Mouse (Mus musculus) telencephalon, adult 2 months (tissue): ENCODE measurements around the gene Rex1bd.
A peak's percentile ranks its signal among the peaks of the same experiment; 100 is the strongest.

Source experiments
- DNase-seq: peaks from one replicate; pipeline ENCODE4 v3.0.0-alpha.2; 2011; ENCODE audit warnings: low read depth, low spot score

Gene Rex1bd

DNA sequence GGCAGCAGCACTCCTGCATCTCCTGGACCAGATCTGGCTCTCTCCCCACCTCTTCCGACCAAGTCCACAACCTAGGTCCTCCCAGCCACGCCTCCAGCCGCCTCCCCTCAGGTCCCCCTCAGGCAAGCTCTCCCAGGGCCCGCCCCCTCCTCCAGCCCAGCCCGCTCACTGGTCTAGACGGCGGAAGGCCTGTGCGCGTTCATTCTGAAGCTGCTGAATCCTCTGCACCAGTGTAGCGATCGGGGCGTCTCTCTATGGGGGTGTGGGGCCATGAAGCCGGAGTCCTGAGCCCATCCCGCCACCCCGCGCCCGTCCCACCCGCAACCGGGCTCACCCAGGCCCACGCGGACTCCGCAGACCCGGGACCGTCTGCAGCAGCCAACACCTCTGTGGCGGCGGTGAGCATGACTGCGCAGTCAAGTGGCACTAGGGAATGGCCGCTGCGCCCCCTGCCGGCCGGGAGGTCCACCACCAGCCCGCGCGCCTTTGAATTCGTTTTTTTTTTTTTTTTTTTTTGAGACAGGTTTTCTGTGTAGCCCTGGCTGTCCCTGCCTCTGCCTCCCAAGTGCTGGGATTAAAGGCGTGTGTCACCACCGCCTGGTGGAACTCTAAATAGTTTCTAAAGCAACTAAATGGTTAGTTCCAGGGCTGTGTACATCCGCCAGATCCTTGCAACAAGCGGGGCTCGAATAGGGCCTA, at the start of gene Rex1bd:
Rex1bd (minus strand) TSS at position 425 of the 699 bp plus-strand sequence.
- DNase-seq: peak; percentile 90

DNA sequence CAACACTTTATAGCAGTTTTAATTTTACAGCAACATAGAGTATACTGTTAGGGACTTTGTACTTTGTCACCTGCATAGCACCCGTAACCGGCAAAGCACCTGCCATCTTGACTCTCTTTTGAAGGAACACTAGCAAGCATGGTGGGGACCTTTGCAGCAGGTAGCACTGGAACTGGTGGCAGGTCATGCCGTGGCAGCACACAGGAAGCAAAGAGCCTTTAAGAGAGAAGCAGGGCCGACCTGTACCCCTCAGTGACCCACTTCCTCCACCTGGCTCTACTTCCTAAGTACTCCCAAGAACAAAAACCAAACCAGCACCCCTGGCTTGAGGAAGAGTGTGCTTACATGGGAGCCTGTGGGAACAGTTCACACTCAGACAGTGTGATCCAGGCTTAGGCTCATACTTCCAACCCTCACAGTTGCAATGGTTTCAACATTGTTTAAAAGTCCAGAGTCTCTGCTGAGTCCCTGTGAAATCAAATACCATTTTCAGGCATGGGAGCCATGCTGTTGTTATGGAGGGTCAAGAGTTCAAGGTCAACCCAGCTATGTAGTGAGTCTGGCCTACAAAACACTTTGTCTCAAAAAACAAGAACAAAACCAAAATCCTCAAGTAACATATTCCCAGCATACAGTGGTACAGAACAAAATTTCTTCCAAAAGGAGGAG, 48.7 kb upstream of the Rex1bd start:
- DNase-seq: no peak

- no peak for DNase-seq
These were observed 47.2 kb upstream of the Rex1bd start for GRCm38 (mm10) chr8:70553740-70554139.

DNA sequence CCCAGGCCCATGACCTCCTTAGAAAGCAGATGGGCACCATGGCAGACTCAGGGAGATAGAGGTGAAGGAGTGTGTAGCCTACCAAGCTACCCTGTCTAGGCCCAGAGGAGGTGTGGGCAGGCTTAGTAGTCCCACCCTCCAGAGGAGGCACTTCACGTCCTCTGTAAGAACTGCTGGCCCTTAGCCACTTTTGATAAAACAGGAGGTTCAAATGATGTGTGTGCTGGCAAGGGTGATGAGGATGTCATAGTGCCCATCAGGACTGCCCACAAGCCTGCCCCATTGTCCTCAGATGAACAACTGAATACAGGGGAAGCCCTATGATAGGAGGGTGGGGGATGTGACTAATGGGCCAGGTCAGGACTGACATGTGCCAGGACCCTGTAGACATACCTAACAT, 46.3 kb upstream of the Rex1bd start:
- DNase-seq: no peak

GRCm38 (mm10) chr8:70551558-70552161, 45.1 kb upstream of the Rex1bd start:
- no peak for DNase-seq

- no peak for DNase-seq
These were observed 43.0 kb upstream of the Rex1bd start for GRCm38 (mm10) chr8:70549412-70550184.

DNA sequence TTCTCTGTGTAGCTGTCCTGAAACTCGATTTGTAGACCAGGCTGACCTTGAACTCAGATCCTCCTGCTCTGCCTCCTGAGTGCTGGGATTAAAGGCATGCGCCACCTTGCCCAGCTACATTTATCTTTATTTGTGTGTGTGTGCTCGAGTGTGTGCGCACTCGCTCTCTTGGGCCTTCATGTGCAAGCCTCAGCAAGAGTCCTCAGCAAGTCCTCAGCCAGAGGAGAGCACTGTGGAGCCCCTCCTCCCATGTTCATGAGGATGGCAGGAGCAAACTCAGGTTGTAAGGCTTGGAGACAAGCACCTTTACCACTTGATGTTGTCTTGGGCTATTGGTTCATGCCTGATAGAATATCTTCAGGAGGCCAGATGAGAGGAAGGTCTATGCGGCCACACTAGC, 41.2 kb upstream of the Rex1bd start:
- no peak for DNase-seq

DNA sequence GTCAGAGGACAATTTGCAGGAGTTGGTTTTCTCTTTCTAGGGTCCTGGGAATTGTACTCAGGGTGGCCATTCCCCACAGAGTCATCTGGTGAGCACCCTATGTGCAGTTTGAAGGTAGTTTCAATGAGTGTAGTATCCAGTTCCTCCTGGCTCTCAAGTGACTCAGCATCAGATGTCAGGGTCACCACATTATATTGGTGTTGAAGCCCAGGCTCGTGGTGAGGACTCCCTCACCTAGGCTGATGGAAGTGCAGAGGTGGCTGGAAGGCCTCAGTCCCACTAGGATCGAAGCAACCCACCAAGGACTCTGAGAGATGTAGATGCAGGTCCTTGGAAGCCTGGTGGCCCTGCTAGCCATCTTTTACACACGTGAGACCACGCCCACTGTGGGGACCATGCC, 39.9 kb upstream of the Rex1bd start:
- no peak for DNase-seq

DNA sequence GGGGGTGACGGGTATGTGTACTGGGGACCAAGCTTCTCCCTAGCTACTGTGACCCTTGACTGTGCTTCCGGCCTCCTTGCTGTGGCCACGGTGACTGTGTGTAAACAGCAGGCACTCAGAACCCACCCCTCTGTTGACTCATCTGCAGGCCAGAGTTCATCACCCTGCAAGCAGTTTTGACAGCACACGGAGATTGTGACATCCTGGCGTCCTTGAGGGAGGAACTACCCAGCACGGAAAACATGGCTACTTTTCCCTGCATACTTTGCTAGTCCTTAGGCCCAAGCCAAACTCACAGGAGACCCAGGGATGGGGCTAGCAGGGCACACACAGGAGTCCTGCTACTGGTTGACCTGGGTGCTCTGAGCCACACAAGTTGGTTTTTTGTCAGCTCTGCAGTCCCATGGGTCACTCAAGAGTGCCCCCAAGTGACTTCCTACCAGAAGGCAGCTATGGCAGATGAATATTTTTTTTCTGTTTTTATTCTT, 37.7 kb upstream of the Rex1bd start:
- DNase-seq: no peak

DNA sequence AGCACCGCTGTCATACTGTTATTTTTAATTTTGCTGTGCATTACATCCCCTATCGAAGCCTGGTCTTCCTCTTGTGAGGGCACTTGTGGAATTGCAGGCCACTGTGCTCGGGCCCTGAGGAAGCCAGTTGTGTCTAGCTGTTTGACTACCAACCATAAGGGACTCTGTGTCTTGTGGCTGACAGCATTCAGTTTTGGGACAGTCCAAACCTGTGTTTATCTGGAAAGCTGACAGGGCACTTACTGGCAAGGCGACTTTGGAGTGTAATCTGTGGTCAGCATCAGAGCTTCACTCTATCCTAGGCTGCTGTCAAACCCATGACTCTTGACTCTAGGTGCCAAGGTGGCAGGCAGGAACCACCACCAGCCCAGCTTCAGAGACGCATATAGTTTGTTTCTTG, 34.5 kb upstream of the Rex1bd start:
- DNase-seq: no peak

GRCm38 (mm10) chr8:70540507-70541071, 34.0 kb upstream of the Rex1bd start:
- no peak for DNase-seq

- DNase-seq: no peak
These were observed 33.5 kb upstream of the Rex1bd start for GRCm38 (mm10) chr8:70540013-70540506.

- peak; percentile 98 for DNase-seq
These were observed 32.7 kb upstream of the Rex1bd start, which contains the start of gene Ell for GRCm38 (mm10) chr8:70539077-70539813. Gene Ell, plus strand, starts transcription at chr8:70539457.

- peak; percentile 99 for DNase-seq
These were observed 32.1 kb upstream of the Rex1bd start for GRCm38 (mm10) chr8:70538633-70539076.

DNA sequence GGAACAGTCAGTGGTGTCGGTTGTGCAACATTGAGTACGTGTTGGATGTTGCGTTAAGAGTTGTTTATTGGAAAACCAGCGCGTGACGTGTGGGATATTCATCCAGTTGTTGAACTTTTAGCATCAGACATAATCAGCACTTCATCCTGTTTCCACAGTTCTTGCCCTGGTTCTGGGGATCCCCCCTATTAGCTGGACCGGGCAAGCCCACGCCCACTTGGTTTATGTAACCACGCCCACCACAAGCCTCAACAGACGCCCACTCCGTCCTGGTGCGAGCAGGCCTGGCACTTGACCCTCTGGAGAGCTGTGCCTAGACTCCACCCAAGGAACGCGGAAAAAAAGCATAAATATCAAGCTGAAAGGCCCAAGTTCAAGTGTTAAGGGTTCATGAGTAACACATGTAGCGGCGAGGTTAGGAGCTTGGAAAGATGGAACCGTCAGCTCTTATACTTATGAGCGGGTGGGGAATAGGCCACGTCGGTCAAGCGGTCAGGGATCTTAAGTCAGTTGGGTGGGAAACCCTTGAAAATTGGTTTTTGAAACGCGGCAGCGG, 31.6 kb upstream of the Rex1bd start:
- DNase-seq: no peak

GRCm38 (mm10) chr8:70535701-70536100, 29.1 kb upstream of the Rex1bd start:
- DNase-seq: no peak

DNA sequence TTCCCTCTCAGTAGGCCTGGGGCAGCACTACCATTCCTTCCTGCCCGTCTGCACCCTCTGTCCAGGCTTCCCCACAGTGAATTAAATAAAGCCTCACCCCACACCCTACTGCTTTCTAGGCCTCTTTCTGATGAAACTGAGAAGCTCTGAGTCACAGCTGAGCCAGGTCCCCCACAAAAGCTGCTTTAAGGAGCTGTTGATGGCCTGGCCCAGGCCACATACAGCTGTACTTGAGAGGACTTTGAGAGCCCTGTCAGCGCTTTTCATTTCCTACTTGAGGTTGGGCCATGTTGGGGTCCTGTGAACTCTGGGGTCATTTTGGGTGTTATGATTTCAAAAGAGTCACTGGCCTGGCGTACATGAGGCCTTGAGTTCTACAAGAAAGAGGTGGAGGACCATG, 28.7 kb upstream of the Rex1bd start:
- no peak for DNase-seq

DNA sequence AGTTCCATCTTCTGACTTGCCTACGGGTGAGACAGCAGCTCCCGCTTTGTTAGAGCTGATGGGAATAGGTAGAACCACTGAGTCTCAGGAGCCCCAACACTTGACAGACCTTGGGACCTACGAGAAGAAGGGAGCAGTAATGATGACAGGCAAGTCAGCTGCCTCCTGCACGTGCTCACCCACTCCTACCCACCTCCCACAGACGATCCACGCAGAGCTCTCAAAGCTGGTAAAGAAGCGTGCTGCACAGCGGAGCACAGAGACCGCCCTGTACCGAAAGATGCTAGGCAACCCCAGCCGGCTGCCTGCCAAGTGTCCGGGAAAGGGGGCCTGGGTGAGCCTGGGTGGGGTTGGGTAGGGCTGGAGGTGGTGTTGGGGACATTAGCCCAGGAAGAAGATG, 27.7 kb upstream of the Rex1bd start:
- no peak for DNase-seq

DNA sequence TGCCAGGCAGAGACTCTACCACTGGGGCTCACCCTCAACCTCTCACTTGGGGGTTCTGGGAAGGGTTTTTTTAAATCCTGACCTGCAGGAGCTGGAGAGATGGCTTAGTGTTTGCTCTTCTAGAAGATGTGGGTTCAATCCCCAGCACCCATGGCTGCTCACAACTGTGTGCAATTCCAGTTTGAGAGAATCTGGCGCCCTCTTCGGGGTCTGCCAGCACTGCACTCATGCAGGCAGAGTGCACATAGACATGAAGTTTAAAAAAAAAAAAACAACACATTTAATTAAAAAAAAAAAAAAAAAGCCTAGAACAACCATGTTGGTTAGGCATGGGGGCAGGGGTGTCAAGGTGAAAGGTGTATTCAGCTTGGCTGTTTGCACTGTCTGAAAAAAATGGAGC, 23.8 kb upstream of the Rex1bd start:
- no peak for DNase-seq

GRCm38 (mm10) chr8:70529741-70530161, 23.2 kb upstream of the Rex1bd start:
- peak; percentile 55 for DNase-seq
